Comparison of ENCODE assay signal across 7 mouse cellular contexts in the genomic region with DNA sequence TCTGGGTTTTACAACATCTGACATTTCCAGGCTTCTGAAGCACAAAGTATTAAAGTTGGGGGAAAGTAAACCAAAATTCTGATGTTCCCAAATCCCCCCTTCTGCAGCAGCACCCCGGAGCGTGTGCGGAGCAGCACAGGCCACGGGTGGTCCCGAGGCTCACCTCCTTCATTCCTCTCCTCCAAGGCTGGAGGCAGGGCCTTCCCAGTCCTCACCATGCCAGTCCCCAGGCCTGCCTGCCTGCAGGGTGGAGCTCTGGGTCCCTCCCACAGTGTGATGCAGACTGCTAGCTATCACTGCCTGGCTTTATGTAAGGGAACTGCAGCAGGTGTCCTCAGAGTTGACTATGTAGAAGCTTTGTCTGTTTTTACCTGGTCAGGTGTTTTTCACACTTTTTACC.
DNase-seq lines count a peak whose midpoint lies in the region.

No protein-coding gene starts in this region.

- DNase-seq in ZHBTc4 (ENCODE audit: low read depth, low spot score): peak; percentile 9
- peak; percentile 1 for DNase-seq in adrenal gland, postnatal 25 days
- peak; percentile 0 for DNase-seq in gastrocnemius, adult 18-20 months (ENCODE audit: low spot score)
- peak; percentile 5 for DNase-seq in gastrocnemius, postnatal 25 days
- peak; percentile 0 for DNase-seq in kidney, postnatal 4 days
- peak; percentile 2 for DNase-seq in spleen, adult 12 weeks (ENCODE audit: low spot score)
- peak; percentile 0 for DNase-seq in thymus, postnatal 25 days

Comparison
In these comparisons a context has a peak if more than half of its experiments do, and no peak if none do; other contexts are left out.
1. Peak in every context shown above with its lines: DNase-seq.